Mouse (Mus musculus): ENCODE results near the gene Mutyh. TPM values are rescaled to one million over a fixed set of nuclear protein-coding genes. Genes with fewer than 3 reads are reported as not detected.

Mutyh gene
- polyA plus RNA-seq (2015; fragmentation: Illumina TruSeq; extraction: RNeasy Lipid Tissue Mini Kit (QIAGEN cat#74804); ENCODE audit: insufficient read depth, low replicate concordance), result 8.7 TPM

GRCm38 (mm10) chr4:116807197-116808129 is at the start of gene Mutyh, which contains the start of gene Toe1:
Gene Mutyh, plus strand, starts transcription at chr4:116807723.
Gene Toe1, minus strand, starts transcription at chr4:116807640.

GRCm38 (mm10) chr4:116821694-116822016 is 14.1 kb downstream of the Mutyh start, which contains the start of gene Hpdl:
Gene Hpdl, minus strand, starts transcription at chr4:116821707.

Other genes with a start within 250 kb of the Mutyh start
- 14.7 TPM for gene Ccdc17, start 211.1 kb upstream of the Mutyh start, polyA plus RNA-seq (2015; fragmentation: Illumina TruSeq; extraction: RNeasy Lipid Tissue Mini Kit (QIAGEN cat#74804); ENCODE audit: insufficient read depth, low replicate concordance)
- gene Nasp, start 179.8 kb upstream of the Mutyh start, polyA plus RNA-seq (2015; fragmentation: Illumina TruSeq; extraction: RNeasy Lipid Tissue Mini Kit (QIAGEN cat#74804); ENCODE audit: insufficient read depth, low replicate concordance), result 84.8 TPM
- gene Akr1a1, start 156.0 kb upstream of the Mutyh start, polyA plus RNA-seq (2015; fragmentation: Illumina TruSeq; extraction: RNeasy Lipid Tissue Mini Kit (QIAGEN cat#74804); ENCODE audit: insufficient read depth, low replicate concordance), result 291 TPM
- gene Prdx1, start 122.2 kb upstream of the Mutyh start, polyA plus RNA-seq (2015; fragmentation: Illumina TruSeq; extraction: RNeasy Lipid Tissue Mini Kit (QIAGEN cat#74804); ENCODE audit: insufficient read depth, low replicate concordance), result 625 TPM
- gene Mmachc, start 99.3 kb upstream of the Mutyh start, polyA plus RNA-seq (2015; fragmentation: Illumina TruSeq; extraction: RNeasy Lipid Tissue Mini Kit (QIAGEN cat#74804); ENCODE audit: insufficient read depth, low replicate concordance), result 11.2 TPM
- gene Ccdc163, start 99.2 kb upstream of the Mutyh start, polyA plus RNA-seq (2015; fragmentation: Illumina TruSeq; extraction: RNeasy Lipid Tissue Mini Kit (QIAGEN cat#74804); ENCODE audit: insufficient read depth, low replicate concordance), result 42.6 TPM
- 8.6 TPM for gene Tesk2, start 86.8 kb upstream of the Mutyh start, polyA plus RNA-seq (2015; fragmentation: Illumina TruSeq; extraction: RNeasy Lipid Tissue Mini Kit (QIAGEN cat#74804); ENCODE audit: insufficient read depth, low replicate concordance)
- gene Toe1, start 83 bp upstream of the Mutyh start, polyA plus RNA-seq (2015; fragmentation: Illumina TruSeq; extraction: RNeasy Lipid Tissue Mini Kit (QIAGEN cat#74804); ENCODE audit: insufficient read depth, low replicate concordance), result 22.3 TPM
- gene Hpdl, start 14.0 kb downstream of the Mutyh start, polyA plus RNA-seq (2015; fragmentation: Illumina TruSeq; extraction: RNeasy Lipid Tissue Mini Kit (QIAGEN cat#74804); ENCODE audit: insufficient read depth, low replicate concordance), result not detected
- 0.04 TPM for gene Zswim5, start 69.7 kb downstream of the Mutyh start, polyA plus RNA-seq (2015; fragmentation: Illumina TruSeq; extraction: RNeasy Lipid Tissue Mini Kit (QIAGEN cat#74804); ENCODE audit: insufficient read depth, low replicate concordance)
- gene Urod, start 186.7 kb downstream of the Mutyh start, polyA plus RNA-seq (2015; fragmentation: Illumina TruSeq; extraction: RNeasy Lipid Tissue Mini Kit (QIAGEN cat#74804); ENCODE audit: insufficient read depth, low replicate concordance), result 53.6 TPM
- gene Hectd3, start 187.6 kb downstream of the Mutyh start, polyA plus RNA-seq (2015; fragmentation: Illumina TruSeq; extraction: RNeasy Lipid Tissue Mini Kit (QIAGEN cat#74804); ENCODE audit: insufficient read depth, low replicate concordance), result 21.1 TPM
- 20.9 TPM for gene Eif2b3, start 211.7 kb downstream of the Mutyh start, polyA plus RNA-seq (2015; fragmentation: Illumina TruSeq; extraction: RNeasy Lipid Tissue Mini Kit (QIAGEN cat#74804); ENCODE audit: insufficient read depth, low replicate concordance)